Mouse (Mus musculus) Patski (cell line): ENCODE measurements around the gene Zfp280d. TPM values are rescaled to one million over a fixed set of nuclear protein-coding genes. Genes with fewer than 3 reads are reported as not detected.

Experiments
- ATAC-seq: fragments of 100-300 bp; one replicate; pipeline ENCODE4 v1.8.0; 2021
- CTCF ChIA-PET: fragments of 350-600 bp; sonication (Branson Sonifier 250); formaldehyde crosslinking; loops from one replicate; lab custom pipeline; 2022; ENCODE audit warnings: inconsistent platforms; lab: Charles Lee
- POLR2A ChIA-PET: fragments of 350-600 bp; sonication (Branson Sonifier 250); formaldehyde crosslinking; loops from one replicate; lab custom pipeline; 2022; ENCODE audit warnings: antibody characterized with exemption, inconsistent platforms; lab: Charles Lee
- DNase-seq: peaks from one replicate; pipeline ENCODE4 v3.0.0-alpha.2; 2011; ENCODE audit warnings: low read depth, low spot score
- H3K27me3 ChIP-seq: fragments of 371-371 bp; one replicate; pipeline ENCODE4 v1.5.1; 2021
- CTCF ChIP-seq: fragments of 100-300 bp; IDR thresholded peaks from one replicate; pipeline ENCODE4 v1.5.1; 2021
- in situ Hi-C: fragments of 300-500 bp; cut with MboI; formaldehyde crosslinking; loops from 3 replicates; pipeline ENCODE4 v1.11.1; 2018; ENCODE audit warnings: low pct_unique_long_range_greater_than_20kb, mixed read lengths
- polyA plus RNA-seq: library from polyadenylated mRNA; unstranded; gene quantifications from one replicate; pipeline ENCODE4 v1.2.3, GENCODE M21; 2021

Gene Zfp280d
- polyA plus RNA-seq, result 22.9 TPM

DNA sequence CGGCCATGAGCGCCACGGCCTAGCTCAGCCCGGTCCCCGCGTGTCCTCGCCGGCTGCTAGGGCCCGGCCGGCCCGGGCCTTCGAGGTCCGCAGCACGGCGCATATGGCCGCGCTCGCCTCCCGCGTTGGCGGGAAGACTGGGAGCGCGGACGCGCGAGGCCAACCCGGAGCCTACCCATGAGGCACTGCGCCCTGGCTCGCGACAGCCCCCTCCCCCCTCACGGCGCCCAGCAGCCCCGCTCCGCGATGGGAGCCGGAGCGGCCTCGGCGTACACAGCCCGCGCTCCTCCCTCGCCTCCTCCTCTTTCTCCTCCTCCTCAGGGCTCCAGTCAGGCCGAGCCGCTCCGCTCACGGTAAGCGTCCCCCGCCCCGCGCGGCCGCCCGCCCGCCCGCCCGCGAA is at the start of gene Zfp280d:
Zfp280d (plus strand) TSS at position 184 of the 400 bp plus-strand sequence.
- DNase-seq (no peak), ATAC-seq (peak; percentile 90)
- TF ChIP-seq CTCF, result no peak
- ChIA-PET CTCF (no interaction called here), POLR2A (no interaction called here)
- H3K27me3 ChIP-seq, result no peaks in the 10 kb centered on the region
- in situ Hi-C loops, result no loop called here

GRCm38 (mm10) chr9:72226536-72226935 is 48.1 kb upstream of the Zfp280d start:
- no peaks in the 10 kb centered on the region for H3K27me3 ChIP-seq
- ATAC-seq, result no peak
- no peak for DNase-seq
- no peak for TF ChIP-seq CTCF
- POLR2A ChIA-PET, result no interaction called here
- in situ Hi-C loops, result no loop called here
- CTCF ChIA-PET, result no interaction called here

- no peak for DNase-seq
- ATAC-seq, result no peak
- no peaks in the 10 kb centered on the region for H3K27me3 ChIP-seq
- in situ Hi-C loops, result no loop called here
- CTCF ChIA-PET, result interaction anchor here (1.1 kb wide), 1 partner anchor 8 kb away, joined by 3 read pairs; no protein-coding TSS in a partner anchor
- POLR2A ChIA-PET, result no interaction called here
- no peak for TF ChIP-seq CTCF
These were observed 22.0 kb upstream of the Zfp280d start for GRCm38 (mm10) chr9:72252656-72253055.

DNA sequence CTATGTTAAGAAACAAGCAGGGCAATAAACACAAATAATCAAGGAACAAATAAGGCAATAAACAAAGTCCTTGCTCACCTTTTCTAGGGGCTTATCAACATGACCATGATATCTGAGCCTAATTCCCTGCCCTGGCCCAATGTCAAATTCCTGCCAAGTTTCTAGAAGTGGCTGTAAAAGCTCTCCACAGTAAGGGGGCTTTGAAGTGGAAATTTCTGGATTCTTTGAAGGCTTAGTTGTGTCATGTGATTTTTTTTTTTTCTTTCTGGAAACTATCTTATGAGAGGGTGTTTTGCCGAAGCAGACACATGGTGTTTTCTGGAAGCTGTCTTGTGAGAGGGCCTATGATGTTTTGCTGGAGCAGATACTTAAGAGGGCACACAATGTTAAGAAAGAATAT is 19.4 kb upstream of the Zfp280d start:
- DNase-seq (no peak), ATAC-seq (no peak)
- ChIA-PET CTCF (no interaction called here), POLR2A (interaction anchor here (0.6 kb wide), 1 partner anchor 93 kb away, joined by 6 read pairs; no protein-coding TSS in a partner anchor)
- H3K27me3 ChIP-seq, result no peaks in the 10 kb centered on the region
- in situ Hi-C loops, result no loop called here
- TF ChIP-seq CTCF, result no peak

- CTCF ChIA-PET, result no interaction called here
- DNase-seq, result no peak
- no peak for ATAC-seq
- POLR2A ChIA-PET, result interaction anchor here (0.6 to 0.7 kb wide), 2 partner anchors 60 to 160 kb away, joined by 3 to 4 read pairs; no protein-coding TSS in a partner anchor
- H3K27me3 ChIP-seq, result no peaks in the 10 kb centered on the region
- TF ChIP-seq CTCF, result no peak
- in situ Hi-C loops, result no loop called here
These were observed 18.0 kb upstream of the Zfp280d start for GRCm38 (mm10) chr9:72256646-72257045.

GRCm38 (mm10) chr9:72260337-72260736 is 14.3 kb upstream of the Zfp280d start:
- DNase-seq (no peak), ATAC-seq (no peak)
- peak; percentile 51 for TF ChIP-seq CTCF
- CTCF ChIA-PET, result interaction anchor here (0.6 to 1.9 kb wide), 4 partner anchors 8 to 148 kb away, joined by 3 to 8 read pairs (median 3); no protein-coding TSS in a partner anchor
- no peaks in the 10 kb centered on the region for H3K27me3 ChIP-seq
- POLR2A ChIA-PET, result no interaction called here
- in situ Hi-C loops, result loop anchor here (5.0 kb wide), 1 partner anchor 147 kb away; no protein-coding TSS in a partner anchor

- POLR2A ChIA-PET, result no interaction called here
- TF ChIP-seq CTCF, result no peak
- DNase-seq (no peak), ATAC-seq (no peak)
- in situ Hi-C loops, result loop anchor here (5.0 kb wide), 1 partner anchor 142 kb away; no protein-coding TSS in a partner anchor
- no peaks in the 10 kb centered on the region for H3K27me3 ChIP-seq
- CTCF ChIA-PET, result no interaction called here
These were observed 9.8 kb upstream of the Zfp280d start for GRCm38 (mm10) chr9:72264859-72265258.

DNA sequence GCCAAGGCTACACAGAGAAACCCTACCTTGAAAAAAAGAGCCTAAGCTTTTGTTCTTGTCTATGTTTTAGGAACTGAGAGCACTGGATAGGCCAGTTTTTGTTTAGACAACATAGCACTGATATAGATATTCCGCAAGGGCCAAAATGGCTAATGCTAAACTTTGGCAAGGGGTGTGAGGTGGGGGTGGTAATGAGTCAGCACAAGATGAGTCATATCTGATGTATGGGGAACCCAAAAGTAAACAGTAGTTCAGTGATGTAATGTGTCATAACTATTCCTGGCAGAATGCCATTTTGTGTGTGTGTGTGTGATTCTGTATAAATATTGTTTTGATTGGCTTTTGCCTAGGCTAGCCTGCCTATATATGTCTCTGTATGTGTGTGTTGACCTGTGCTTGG is 4.5 kb upstream of the Zfp280d start:
- DNase-seq, result no peak
- ChIA-PET CTCF (interaction anchor here (1.0 kb wide), 1 partner anchor 10 kb away, joined by 3 read pairs; no protein-coding TSS in a partner anchor), POLR2A (no interaction called here)
- TF ChIP-seq CTCF, result no peak
- no peak for ATAC-seq
- H3K27me3 ChIP-seq, result no peaks in the 10 kb centered on the region
- in situ Hi-C loops, result no loop called here

DNA sequence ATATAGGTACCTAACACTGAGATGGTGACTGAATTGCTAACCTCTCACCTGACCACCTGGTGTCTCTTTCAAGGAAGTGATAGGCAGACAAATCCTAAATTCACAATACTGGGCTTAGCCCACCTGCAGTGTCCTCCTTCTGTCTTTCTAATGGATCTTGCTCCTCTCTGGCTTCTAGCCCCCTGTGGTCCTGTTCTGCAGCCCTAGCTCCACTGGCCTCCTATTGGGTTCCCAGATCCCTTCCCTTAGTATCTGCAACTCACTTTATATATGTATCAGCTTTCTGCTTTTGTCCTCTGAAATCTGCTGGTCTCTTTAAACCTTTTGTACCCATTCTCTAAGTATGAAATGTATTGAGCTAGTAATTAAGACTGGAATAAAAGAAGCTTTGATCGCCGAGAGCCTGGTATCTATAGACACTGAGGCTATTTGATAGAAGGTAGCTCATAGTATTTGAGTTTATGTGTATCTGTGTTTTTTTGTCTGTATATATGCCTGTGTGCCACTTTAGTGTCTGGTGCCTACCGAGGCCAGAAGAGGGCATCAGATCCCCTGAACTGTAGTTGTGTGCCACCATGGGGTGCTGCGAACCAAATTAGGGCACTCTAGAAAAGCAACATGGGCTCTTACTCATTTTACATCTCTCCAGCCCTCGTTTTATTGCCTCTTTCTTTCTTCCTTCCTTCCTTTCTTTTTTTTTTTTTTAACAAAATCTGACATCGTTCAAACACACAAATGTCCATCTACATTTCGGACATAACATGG is 832 bp upstream of the Zfp280d start:
- TF ChIP-seq CTCF, result peak; percentile 20
- CTCF ChIA-PET, result no interaction called here
- ATAC-seq, result no peak
- no peaks in the 10 kb centered on the region for H3K27me3 ChIP-seq
- no peak for DNase-seq
- POLR2A ChIA-PET, result no interaction called here
- in situ Hi-C loops, result no loop called here

DNA sequence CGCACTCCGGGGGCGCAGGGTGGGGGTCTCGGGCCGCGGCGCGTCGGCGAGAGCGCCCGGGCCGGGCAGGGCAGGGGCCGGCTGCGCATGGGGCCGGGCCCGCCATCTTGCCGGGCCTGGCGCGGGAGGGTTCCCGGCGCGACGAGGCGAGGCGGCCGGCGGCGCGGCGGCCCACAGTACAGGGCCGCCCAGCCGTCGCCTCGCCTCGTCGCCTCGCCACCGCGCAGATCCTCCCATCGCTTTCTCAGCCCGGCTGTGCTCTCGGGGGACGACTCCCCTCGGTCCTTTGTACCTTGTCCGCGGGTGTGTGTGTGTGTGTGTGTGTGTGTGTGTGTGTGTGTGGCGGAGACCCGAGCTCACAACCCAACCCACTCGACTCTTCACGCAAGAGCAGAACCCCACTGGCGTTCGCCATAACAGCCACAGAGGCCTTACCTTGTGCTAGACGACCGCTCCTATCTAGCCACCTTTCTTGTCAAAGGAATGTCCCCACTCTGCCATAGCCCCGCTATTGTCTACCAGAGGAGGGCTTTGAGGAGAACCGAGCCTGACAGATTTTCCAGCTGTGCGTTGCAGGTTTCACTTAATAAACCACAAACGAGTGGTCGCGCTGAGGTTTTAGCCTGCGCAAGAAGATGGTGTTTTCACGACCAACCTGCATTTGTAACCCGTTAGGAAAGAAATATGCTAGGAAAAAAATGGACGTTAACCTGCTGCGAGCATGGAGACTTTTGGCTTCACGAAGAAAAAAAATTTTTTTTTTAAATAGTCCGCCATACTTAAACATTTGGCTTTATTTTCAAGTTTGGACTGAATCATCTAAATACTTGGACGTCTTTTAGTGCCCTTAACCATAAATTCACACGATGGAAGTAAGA is 680 bp downstream of the Zfp280d start:
- no peak for TF ChIP-seq CTCF
- ATAC-seq, result peak; percentile 87
- ChIA-PET CTCF (no interaction called here), POLR2A (interaction anchor here (0.6 kb wide), 1 partner anchor 110 kb away, joined by 3 read pairs; no protein-coding TSS in a partner anchor)
- no peak for DNase-seq
- no peaks in the 10 kb centered on the region for H3K27me3 ChIP-seq
- in situ Hi-C loops, result no loop called here
